In the genomic region with DNA sequence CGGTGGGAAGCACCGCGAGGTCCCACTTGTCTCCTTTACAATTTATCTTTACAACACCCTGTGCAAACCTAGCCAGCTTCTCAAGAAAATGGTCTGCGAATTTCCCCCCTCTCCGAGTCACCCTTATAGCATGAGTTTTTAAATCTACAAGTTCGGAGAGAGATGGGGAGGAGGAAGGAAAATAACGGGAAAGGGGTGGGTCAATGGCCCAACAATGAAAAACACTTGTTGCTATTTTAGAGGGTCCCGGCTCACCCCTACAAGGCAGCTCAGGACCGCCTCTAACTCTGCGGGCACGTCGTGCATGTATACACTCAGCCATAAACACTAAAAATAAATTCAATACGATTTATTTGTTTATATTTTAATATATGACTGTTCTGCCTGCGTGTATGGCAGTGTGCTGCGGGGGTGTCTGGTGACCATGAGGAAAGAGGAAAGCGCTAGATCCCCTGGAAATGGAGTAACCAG, we compare ENCODE assay signal across 9 mouse cellular contexts. TPM values are rescaled to one million over a fixed set of nuclear protein-coding genes. Genes with fewer than 3 reads are reported as not detected.
DNase-seq lines count a peak whose midpoint lies in the region; ATAC-seq and TF ChIP-seq lines count a peak whose summit lies in the region.
"Had no signal": no experiment of that assay in that cellular context is flagged by ENCODE, and none has a peak within 500 bp of the region (broad histone marks: within the 10 kb centered on the region; RNA-seq: fewer than 3 reads in every experiment).

No protein-coding gene starts in this region.

- ATAC-seq in forebrain, embryonic 12.5 days (ENCODE audit: low FRiP score), result peak; percentile 52
- ATAC-seq in limb, embryonic 11.5 days (ENCODE audit: insufficient number of reproducible peaks, low FRiP score, low TSS enrichment, low read depth), result 0 out of 2 replicates have a peak, but pooled peaks have one; percentile 4

- TF ChIP-seq CTCF in olfactory bulb, adult 2 months (IDR thresholded peaks at IDR 0.05; ENCODE audit: insufficient read depth, low read depth, low read length), result no peak

- TF ChIP-seq POLR2A in olfactory bulb, adult 2 months (IDR thresholded peaks at IDR 0.05; ENCODE audit: insufficient read depth, low read depth, low read length), result no peak

- peak overlapping the region; percentile 89 for H3K4me2 ChIP-seq in forebrain, embryonic 12.5 days
- H3K4me2 ChIP-seq in limb, embryonic 11.5 days (ENCODE audit: low read depth, severe bottlenecking), result peak overlapping the region; percentile 89

- peak; percentile 92 for DNase-seq in heart, adult 11 months
- no peak for DNase-seq in heart, postnatal 14 days
- peak; percentile 28 for DNase-seq in CD4-positive helper T cell, adult 2 months (ENCODE audit: low read depth, low spot score)
- DNase-seq in limb, embryonic 11.5 days (ENCODE audit: low spot score), result peak; percentile 56
- DNase-seq in adrenal gland, postnatal 4 days (ENCODE audit: low spot score in 2 of 2), result no peak
- DNase-seq in urinary bladder, adult 18-20 months (ENCODE audit: low spot score in 2 of 2), result no peak

- peak overlapping the region; percentile 56 for H3K9ac ChIP-seq in forebrain, embryonic 12.5 days
- H3K9ac ChIP-seq in limb, embryonic 11.5 days (ENCODE audit: low read length), result peak overlapping the region; percentile 13; the same call in 1 of the 2 replicates

- peak overlapping the region; percentile 56 for H3K4me3 ChIP-seq in forebrain, embryonic 12.5 days (replicated peaks)
- peak overlapping the region; percentile 55 for H3K4me3 ChIP-seq in limb, embryonic 11.5 days (ENCODE audit: low read depth, low read length)
- peak overlapping the region; percentile 49 for H3K4me3 ChIP-seq in olfactory bulb, adult 2 months (ENCODE audit: insufficient read depth, low read depth, low read length)

- intact Hi-C loops in heart, postnatal 14 days (cut with DNase I), result loop anchor here (2.0 to 5.0 kb wide), 4 partner anchors 72 to 552 kb away; no protein-coding TSS in a partner anchor

- 1% methylated on average over 16 of the region's 16 CpGs for WGBS in forebrain, embryonic 12.5 days
- under 1% methylated on average over 16 of the region's 16 CpGs for WGBS in limb, embryonic 11.5 days
- under 1% methylated on average over 16 of the region's 16 CpGs for WGBS in olfactory bulb, adult 2 months

- no peaks in the 10 kb centered on the region for H3K9me3 ChIP-seq in forebrain, embryonic 12.5 days
- no peaks in the 10 kb centered on the region for H3K9me3 ChIP-seq in limb, embryonic 11.5 days (ENCODE audit: control insufficient read depth, low read length)

- peaks cover 15% of the 10 kb centered on the region; the same call in 1 of the 2 replicates for H3K27me3 ChIP-seq in forebrain, embryonic 12.5 days
- no peaks in the 10 kb centered on the region for H3K27me3 ChIP-seq in limb, embryonic 11.5 days (ENCODE audit: control insufficient read depth, insufficient read depth, low read length)

- peaks cover 8% of the 10 kb centered on the region for H3K4me1 ChIP-seq in forebrain, embryonic 12.5 days
- no peaks in the 10 kb centered on the region for H3K4me1 ChIP-seq in limb, embryonic 11.5 days (ENCODE audit: control insufficient read depth, insufficient read depth, low read length)
- no peaks in the 10 kb centered on the region for H3K4me1 ChIP-seq in olfactory bulb, adult 2 months (ENCODE audit: control insufficient read depth, insufficient read depth, low read length)

- no peak overlapping the region for H3K27ac ChIP-seq in forebrain, embryonic 12.5 days
- no peak overlapping the region for H3K27ac ChIP-seq in limb, embryonic 11.5 days (replicated peaks; ENCODE audit: low read depth, low read length)
- H3K27ac ChIP-seq in olfactory bulb, adult 2 months (ENCODE audit: insufficient read depth, low read depth, low read length), result no peak overlapping the region

- no peaks in the 10 kb centered on the region for H3K36me3 ChIP-seq in forebrain, embryonic 12.5 days (replicated peaks)
- H3K36me3 ChIP-seq in limb, embryonic 11.5 days (ENCODE audit: control insufficient read depth, insufficient read depth, low read length), result no peaks in the 10 kb centered on the region

RNA-seq across cellular contexts. Expression of a gene that starts 14.4 kb away (rescaled TPM):
- not detected for total RNA-seq in heart, postnatal 14 days (2021)
- polyA plus RNA-seq in forebrain, embryonic 12.5 days (2016; fragmentation: Nextera tagmentation; extraction: Ambion mirVana), result not detected in 2 replicates
- not detected in 2 replicates for polyA plus RNA-seq in limb, embryonic 11.5 days (2014; fragmentation: Nextera tagmentation; extraction: Ambion mirVana)
- not detected in 2 replicates for polyA plus RNA-seq in olfactory bulb, adult 2 months (2012; ENCODE audit: insufficient read depth, insufficient read length, low replicate concordance, missing spikeins)
- not detected for total RNA-seq in adrenal gland, postnatal 4 days (2021)
- total RNA-seq: neutrophil, adult 5-6 weeks had no signal

RNA-seq across cellular contexts. Expression of a gene that starts 19.2 kb away (rescaled TPM):
- 10 to 100 TPM; 22.3 to 22.7 TPM for total RNA-seq in heart, postnatal 14 days (2021)
- 132 and 153 TPM in 2 replicates for polyA plus RNA-seq in forebrain, embryonic 12.5 days (2016; fragmentation: Nextera tagmentation; extraction: Ambion mirVana)
- polyA plus RNA-seq in limb, embryonic 11.5 days (2014; fragmentation: Nextera tagmentation; extraction: Ambion mirVana), result 183 and 190 TPM in 2 replicates
- not detected in 2 replicates for polyA plus RNA-seq in olfactory bulb, adult 2 months (2012; ENCODE audit: insufficient read depth, insufficient read length, low replicate concordance, missing spikeins)
- 10 to 100 TPM; 73.3 to 75.1 TPM for total RNA-seq in adrenal gland, postnatal 4 days (2021)

RNA-seq across cellular contexts. Expression of a gene that starts 30.6 kb away (rescaled TPM):
- not detected for total RNA-seq in heart, postnatal 14 days (2021)
- not detected in 2 replicates for polyA plus RNA-seq in forebrain, embryonic 12.5 days (2016; fragmentation: Nextera tagmentation; extraction: Ambion mirVana)
- not detected in 2 replicates for polyA plus RNA-seq in limb, embryonic 11.5 days (2014; fragmentation: Nextera tagmentation; extraction: Ambion mirVana)
- not detected in 2 replicates for polyA plus RNA-seq in olfactory bulb, adult 2 months (2012; ENCODE audit: insufficient read depth, insufficient read length, low replicate concordance, missing spikeins)
- not detected for total RNA-seq in adrenal gland, postnatal 4 days (2021)
- total RNA-seq: neutrophil, adult 5-6 weeks had no signal

RNA-seq across cellular contexts. Expression of a gene that starts 48.8 kb away (rescaled TPM):
- total RNA-seq in heart, postnatal 14 days (2021), result not detected
- not detected in 2 replicates for polyA plus RNA-seq in forebrain, embryonic 12.5 days (2016; fragmentation: Nextera tagmentation; extraction: Ambion mirVana)
- polyA plus RNA-seq in limb, embryonic 11.5 days (2014; fragmentation: Nextera tagmentation; extraction: Ambion mirVana), result not detected in 2 replicates
- not detected in 2 replicates for polyA plus RNA-seq in olfactory bulb, adult 2 months (2012; ENCODE audit: insufficient read depth, insufficient read length, low replicate concordance, missing spikeins)
- total RNA-seq in adrenal gland, postnatal 4 days (2021), result not detected
- total RNA-seq: neutrophil, adult 5-6 weeks had no signal

Comparison
In these comparisons a context has a peak if more than half of its experiments do, and no peak if none do; other contexts are left out.
1. DNase-seq: peak in heart, adult 11 months (single experiment), CD4-positive helper T cell, adult 2 months (single experiment) and limb, embryonic 11.5 days (single experiment); none in heart, postnatal 14 days (0 of 2), adrenal gland, postnatal 4 days (0 of 2) and urinary bladder, adult 18-20 months (0 of 2).
2. RNA of a gene that starts 19.2 kb away (polyA plus RNA-seq): 183 to 190 TPM in limb, embryonic 11.5 days and 132 to 153 TPM in forebrain, embryonic 12.5 days; not detected in olfactory bulb, adult 2 months; every median in the first group is over 100 times any median in the second.
3. Peak in every context shown above with its lines, with median percentiles within 50 percentile points of each other: H3K4me3 ChIP-seq.